Mouse (Mus musculus) myocyte (in vitro differentiated cells): Measurements from ENCODE around the gene Ppp2r5d.

Experiments used
- CEBPB ChIP-seq: IDR thresholded peaks from 2 replicates; pipeline ENCODE4 v1.6.1; 2011; ENCODE audit warnings: mild to moderate bottlenecking, moderate library complexity; ENCODE audit not compliant: poor library complexity, insufficient read depth, severe bottlenecking
- MAX ChIP-seq: IDR thresholded peaks from one replicate; pipeline ENCODE4 v1.6.1; 2011; ENCODE audit warnings: low read depth, mild to moderate bottlenecking, control low read depth
- MYOD1 ChIP-seq, 3 experiments: IDR thresholded peaks; one replicate each; pipeline ENCODE4 v1.6.1; 2011; ENCODE audit warnings: control low read depth in 2 of 3, low read depth in 2 of 3, mild to moderate bottlenecking in 2 of 3, moderate library complexity in 1 of 3; ENCODE audit not compliant: insufficient read length in 2 of 3, control insufficient read depth in 1 of 3
- POLR2A ChIP-seq: IDR thresholded peaks from one replicate; pipeline ENCODE4 v1.6.1; 2011; ENCODE audit warnings: low read depth, mild to moderate bottlenecking, control low read depth, moderate library complexity; ENCODE audit not compliant: insufficient read length
- POLR2AphosphoS2 ChIP-seq: IDR thresholded peaks from one replicate; pipeline ENCODE4 v1.6.1; 2011; ENCODE audit warnings: low read depth, control low read depth; ENCODE audit not compliant: insufficient read length
- USF1 ChIP-seq: IDR thresholded peaks from one replicate; pipeline ENCODE4 v1.6.1; 2011; ENCODE audit warnings: low read depth, mild to moderate bottlenecking, control low read depth, moderate library complexity

- no peak for TF ChIP-seq POLR2A
- TF ChIP-seq MYOD1 (IDR thresholded peaks at IDR 0.05; ENCODE audit: control insufficient read depth in 1 of 3, insufficient read length in 2 of 3, low read depth in 2 of 3) = no peak
- no peak for TF ChIP-seq USF1
- TF ChIP-seq MAX = no peak
- no peak for TF ChIP-seq POLR2AphosphoS2
- TF ChIP-seq CEBPB = no peak
Measured at GRCm38 (mm10) chr17:46649811-46650210, 55.1 kb downstream of the Ppp2r5d start.
